Mouse (Mus musculus) ES-E14 (cell line): Measurements from ENCODE around the gene Nup153. TPM values are rescaled to one million over a fixed set of nuclear protein-coding genes. Genes with fewer than 3 reads are reported as not detected.

Source experiments
- DNase-seq: peaks from one replicate; pipeline ENCODE4 v3.0.0-alpha.2; 2013; ENCODE audit warnings: low read depth, low spot score
- H3K27ac ChIP-seq: 2 replicates; pipeline ENCODE4 v1.5.1; 2012; ENCODE audit warnings: low read depth, mild to moderate bottlenecking, low read length, moderate library complexity, mixed read lengths; ENCODE audit not compliant: poor library complexity, insufficient read depth, severe bottlenecking
- H3K36me3 ChIP-seq: 2 replicates; pipeline ENCODE4 v1.6.1; 2012; ENCODE audit warnings: mild to moderate bottlenecking, low read length, moderate library complexity, mixed read lengths; ENCODE audit not compliant: control insufficient read depth, poor library complexity, insufficient read depth, severe bottlenecking
- H3K4me1 ChIP-seq, 2 experiments: fragments of 150-350 bp in 1 of 2; sonication (generic) in 1 of 2; 2 replicates each; pipeline ENCODE4 v1.6.1; 2012; ENCODE audit warnings: low read length in 2 of 2, mild to moderate bottlenecking in 1 of 2, mixed read lengths in 1 of 2; ENCODE audit not compliant: control insufficient read depth in 2 of 2, insufficient read depth in 2 of 2, poor library complexity in 1 of 2
- H3K4me3 ChIP-seq, 2 experiments: fragments of 150-350 bp in 1 of 2; sonication (generic) in 1 of 2; 2 replicates each; pipeline ENCODE4 v1.5.1; 2012; ENCODE audit warnings: low read length in 2 of 2, low read depth in 1 of 2, mild to moderate bottlenecking in 1 of 2, mixed read lengths in 1 of 2; ENCODE audit not compliant: insufficient read depth in 1 of 2, poor library complexity in 1 of 2, severe bottlenecking in 1 of 2
- H3K9ac ChIP-seq: 2 replicates; pipeline ENCODE4 v1.6.1; 2012; ENCODE audit warnings: low read depth, mild to moderate bottlenecking, low read length, mixed read lengths; ENCODE audit not compliant: poor library complexity, insufficient read depth, severe bottlenecking
- H3K9me3 ChIP-seq: fragments of 150-350 bp; sonication (generic); 2 replicates; pipeline ENCODE4 v1.6.1; 2012; ENCODE audit warnings: low read depth, mild to moderate bottlenecking, low read length; ENCODE audit not compliant: control insufficient read depth, insufficient read depth
- CHD2 ChIP-seq: IDR thresholded peaks from 2 replicates; pipeline ENCODE4 v1.6.1; 2014; ENCODE audit warnings: mild to moderate bottlenecking, low read depth, low read length, inconsistent platforms
- HCFC1 ChIP-seq: IDR thresholded peaks from 2 replicates; pipeline ENCODE4 v1.6.1; 2012; ENCODE audit warnings: low read length, inconsistent platforms, borderline replicate concordance; ENCODE audit not compliant: insufficient read depth
- MAFK ChIP-seq: IDR thresholded peaks from 2 replicates; pipeline ENCODE4 v1.6.1; 2014; ENCODE audit warnings: mild to moderate bottlenecking, low read depth, low read length, inconsistent platforms; ENCODE audit not compliant: insufficient read depth
- ZC3H11A ChIP-seq: IDR thresholded peaks from 2 replicates; pipeline ENCODE4 v1.6.1; 2012; ENCODE audit warnings: low read depth, mild to moderate bottlenecking, inconsistent platforms, low read length, borderline replicate concordance
- ZNF384 ChIP-seq: IDR thresholded peaks from 2 replicates; pipeline ENCODE4 v1.6.1; 2012; ENCODE audit warnings: low read depth, low read length, inconsistent platforms
- in situ Hi-C, 2 experiments: fragments of 600-800 bp; cut with MboI; formaldehyde crosslinking; loops; one replicate each; pipeline ENCODE4 v1.15.1; 2025; ENCODE audit warnings: low sequenced_read_pairs in 2 of 2, inconsistent platforms in 1 of 2; ENCODE audit not compliant: unreplicated experiment in 2 of 2
- total RNA-seq: library from RNA; depleted of rRNA; stranded (reverse); fragments of 300-350 nt; gene quantifications from 2 replicates; pipeline ENCODE4 v1.2.3, GENCODE M21; 2012

Nup153 gene
- total RNA-seq, 1 experiment = 125 TPM

GRCm38 (mm10) chr13:46651853-46652252, 75.9 kb downstream of the Nup153 start:
- no peaks in the 10 kb centered on the region for H3K36me3 ChIP-seq
- no peak overlapping the region for H3K4me3 ChIP-seq
- no peak for TF ChIP-seq MAFK
- no peak for TF ChIP-seq ZNF384
- TF ChIP-seq CHD2 = no peak
- no peak for TF ChIP-seq ZC3H11A
- TF ChIP-seq HCFC1 = no peak
- in situ Hi-C loops = no loop called here
- H3K4me1 ChIP-seq = no peaks in the 10 kb centered on the region
- no peaks in the 10 kb centered on the region for H3K9me3 ChIP-seq
- no peak for DNase-seq
- no peak overlapping the region for H3K9ac ChIP-seq
- no peak overlapping the region for H3K27ac ChIP-seq

- H3K4me1 ChIP-seq = peaks cover 2 to 8% of the 10 kb centered on the region in 2 experiments; a peak in 2 of 4 replicates
- TF ChIP-seq MAFK = no peak
- TF ChIP-seq CHD2 = 0 out of 2 replicates have a peak, but pooled peaks have one; percentile 25
- H3K9me3 ChIP-seq = no peaks in the 10 kb centered on the region
- no peak overlapping the region for H3K27ac ChIP-seq
- in situ Hi-C loops = loop anchor here in 1 of 2 experiments (25.0 kb wide), 1 partner anchor 333 kb away; no protein-coding TSS in a partner anchor
- H3K4me3 ChIP-seq = no peak overlapping the region
- no peak for DNase-seq
- no peaks in the 10 kb centered on the region for H3K36me3 ChIP-seq
- H3K9ac ChIP-seq = no peak overlapping the region
Measured at GRCm38 (mm10) chr13:46645476-46645875, 82.3 kb downstream of the Nup153 start.

GRCm38 (mm10) chr13:46644175-46644574, 83.6 kb downstream of the Nup153 start:
- H3K36me3 ChIP-seq = no peaks in the 10 kb centered on the region

GRCm38 (mm10) chr13:46642318-46642717, 85.4 kb downstream of the Nup153 start:
- peaks cover 2 to 8% of the 10 kb centered on the region in 2 experiments; a peak in 2 of 4 replicates for H3K4me1 ChIP-seq
- no peak for TF ChIP-seq CHD2
- no peak for TF ChIP-seq ZNF384
- TF ChIP-seq MAFK = no peak
- TF ChIP-seq ZC3H11A = no peak
- no peak for TF ChIP-seq HCFC1
- no peaks in the 10 kb centered on the region for H3K36me3 ChIP-seq
- DNase-seq = no peak
- H3K4me3 ChIP-seq = no peak overlapping the region
- H3K9ac ChIP-seq = no peak overlapping the region
- no peaks in the 10 kb centered on the region for H3K9me3 ChIP-seq
- in situ Hi-C loops = loop anchor here in 1 of 2 experiments (25.0 kb wide), 1 partner anchor 330 kb away; no protein-coding TSS in a partner anchor
- no peak overlapping the region for H3K27ac ChIP-seq

More at GRCm38 (mm10) chr13:46644175-46644574, 83.6 kb downstream of the Nup153 start:
- Histone ChIP-seq H3K4me3 (no peak overlapping the region), H3K9ac (no peak overlapping the region), H3K4me1 (peaks cover 2 to 8% of the 10 kb centered on the region in 2 experiments; a peak in 2 of 4 replicates), H3K9me3 (no peaks in the 10 kb centered on the region), H3K27ac (no peak overlapping the region)
- TF ChIP-seq ZNF384 (no peak), CHD2 (no peak), ZC3H11A (no peak), HCFC1 (no peak)
- in situ Hi-C loops = loop anchor here in 1 of 2 experiments (25.0 kb wide), 1 partner anchor 332 kb away; no protein-coding TSS in a partner anchor
- DNase-seq = no peak
